Mouse (Mus musculus) forebrain, embryonic 10.5 days (tissue): Measurements from ENCODE around the gene Sowaha. TPM values are rescaled to one million over a fixed set of nuclear protein-coding genes. Genes with fewer than 3 reads are reported as not detected.

Experiments used
- DNase-seq: peaks from one replicate; pipeline ENCODE4 v3.0.0-alpha.2; 2017; ENCODE audit warnings: low spot score; ENCODE audit errors: extremely low spot score
- H3K27ac ChIP-seq: fragments of 300-500 bp; sonication (generic); 2 replicates; pipeline ENCODE4 v1.5.1; 2016; ENCODE audit warnings: mild to moderate bottlenecking
- H3K27me3 ChIP-seq: fragments of 300-500 bp; sonication (generic); 2 replicates; pipeline ENCODE4 v1.6.1; 2016; ENCODE audit warnings: mild to moderate bottlenecking; ENCODE audit not compliant: poor library complexity, severe bottlenecking
- H3K36me3 ChIP-seq: fragments of 300-500 bp; sonication (generic); replicated peaks from 2 replicates; pipeline ENCODE4 v1.6.1; 2016; ENCODE audit warnings: mild to moderate bottlenecking, moderate library complexity
- H3K4me1 ChIP-seq: fragments of 300-500 bp; sonication (generic); 2 replicates; pipeline ENCODE4 v1.6.1; 2016
- H3K4me3 ChIP-seq: fragments of 300-500 bp; sonication (generic); 2 replicates; pipeline ENCODE4 v1.5.1; 2016; ENCODE audit warnings: mild to moderate bottlenecking, moderate library complexity
- H3K9me3 ChIP-seq: fragments of 300-500 bp; sonication (generic); 2 replicates; pipeline ENCODE4 v1.6.1; 2016; ENCODE audit warnings: mild to moderate bottlenecking, moderate library complexity
- WGBS: fragments of 180-500 bp; shearing (Covaris S2); methylation state at CpG from one replicate; pipeline ENCODE4 v1.1.7; 2016; 5-methylcytosine and 5-hydroxymethylcytosine counted together
- polyA plus RNA-seq: library from polyadenylated mRNA; unstranded; fragments of >200 nt; fragmentation: Nextera tagmentation; extraction: Ambion mirVana; gene quantifications from 2 replicates; pipeline ENCODE4 v1.2.1, GENCODE M21; 2016

The Sowaha gene
- polyA plus RNA-seq, 1 experiment from 2014 or later, result 0.46 TPM

DNA sequence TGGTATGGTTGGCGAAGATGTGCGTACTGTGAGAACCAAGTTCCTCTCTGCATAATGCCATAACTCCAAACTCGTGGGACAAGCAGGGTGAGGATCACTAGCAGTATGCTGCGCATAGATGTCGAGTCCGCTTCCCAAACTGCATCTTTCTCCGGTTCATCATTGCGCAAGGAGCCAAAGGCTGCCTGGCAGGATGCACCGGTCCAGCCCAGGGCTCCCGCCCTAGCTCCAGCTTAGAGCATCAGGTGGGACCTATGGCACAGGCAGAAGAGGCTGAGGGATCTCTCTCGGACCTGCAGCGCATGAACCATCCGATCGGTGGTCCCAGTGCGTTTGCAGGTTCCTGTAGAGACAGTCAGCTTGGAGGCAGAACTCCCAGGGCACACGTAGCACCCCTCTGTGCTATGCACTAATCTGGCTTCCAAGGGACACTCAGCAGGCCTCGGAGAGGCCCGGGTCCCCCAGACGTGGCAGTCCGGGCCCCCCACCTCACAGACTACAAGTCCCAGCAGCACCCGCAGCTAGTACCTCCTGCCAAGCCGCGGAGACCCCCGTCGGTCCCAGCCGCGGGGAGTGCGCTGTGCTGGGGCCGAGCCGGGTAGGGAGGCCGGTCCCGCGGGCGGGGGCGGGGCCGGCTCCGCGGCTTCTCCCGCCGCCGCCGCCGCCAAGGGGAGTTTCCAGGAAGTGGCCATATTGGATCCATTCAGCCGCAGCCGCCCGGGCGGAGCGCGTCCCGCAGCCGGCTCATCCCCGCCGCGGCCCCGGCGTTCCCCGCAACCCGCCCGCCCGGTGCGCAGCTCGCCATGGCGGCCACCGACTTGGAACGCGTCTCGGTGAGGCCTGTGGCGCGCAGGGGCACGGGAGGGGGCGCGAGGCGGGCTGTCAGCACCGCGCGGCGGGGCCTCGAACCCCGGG lies 39.4 kb upstream of the Sowaha start, which contains the start of gene Sept8:
Gene Sept8 (plus strand): TSS at position 51 of the 915 bp plus-strand sequence.
- WGBS, result 4% methylated on average over 79 of the region's 79 CpGs
- no peaks in the 10 kb centered on the region for H3K36me3 ChIP-seq
- peak; percentile 67 for DNase-seq
- H3K4me1 ChIP-seq, result peaks cover 60% of the 10 kb centered on the region
- H3K27ac ChIP-seq, result peak within 1 kb of the TSS; percentile 93
- peak within 1 kb of the TSS; percentile 94 for H3K4me3 ChIP-seq
- peaks cover 23% of the 10 kb centered on the region for H3K27me3 ChIP-seq
- H3K9me3 ChIP-seq, result no peaks in the 10 kb centered on the region

- Histone ChIP-seq H3K27me3 (peaks cover 23% of the 10 kb centered on the region), H3K36me3 (no peaks in the 10 kb centered on the region), H3K9me3 (no peaks in the 10 kb centered on the region), H3K4me3 (peak overlapping the region; percentile 94; the same call in 1 of the 2 replicates), H3K27ac (no peak overlapping the region), H3K4me1 (peaks cover 53% of the 10 kb centered on the region)
- WGBS, result 57% methylated on average over 5 of the region's 5 CpGs
- DNase-seq, result no peak
Measured at GRCm38 (mm10) chr11:53518759-53519158, 38.7 kb upstream of the Sowaha start.

GRCm38 (mm10) chr11:53516775-53517627 lies 36.9 kb upstream of the Sowaha start:
- no peak overlapping the region for H3K4me3 ChIP-seq
- no peaks in the 10 kb centered on the region for H3K9me3 ChIP-seq
- peaks cover 26% of the 10 kb centered on the region for H3K27me3 ChIP-seq
- no peaks in the 10 kb centered on the region for H3K36me3 ChIP-seq
- H3K4me1 ChIP-seq, result peaks cover 41% of the 10 kb centered on the region
- 77% methylated on average over 8 of the region's 8 CpGs for WGBS
- no peak overlapping the region for H3K27ac ChIP-seq
- no peak for DNase-seq

GRCm38 (mm10) chr11:53510351-53510750 lies 30.3 kb upstream of the Sowaha start:
- Histone ChIP-seq H3K36me3 (no peaks in the 10 kb centered on the region), H3K27ac (no peak overlapping the region), H3K9me3 (no peaks in the 10 kb centered on the region), H3K4me3 (no peak overlapping the region), H3K27me3 (0 out of 2 replicates have a peak, but pooled peaks cover 6% of the 10 kb centered on the region), H3K4me1 (peaks cover 11% of the 10 kb centered on the region)
- 79% methylated on average over 5 of the region's 5 CpGs for WGBS
- no peak for DNase-seq

DNA sequence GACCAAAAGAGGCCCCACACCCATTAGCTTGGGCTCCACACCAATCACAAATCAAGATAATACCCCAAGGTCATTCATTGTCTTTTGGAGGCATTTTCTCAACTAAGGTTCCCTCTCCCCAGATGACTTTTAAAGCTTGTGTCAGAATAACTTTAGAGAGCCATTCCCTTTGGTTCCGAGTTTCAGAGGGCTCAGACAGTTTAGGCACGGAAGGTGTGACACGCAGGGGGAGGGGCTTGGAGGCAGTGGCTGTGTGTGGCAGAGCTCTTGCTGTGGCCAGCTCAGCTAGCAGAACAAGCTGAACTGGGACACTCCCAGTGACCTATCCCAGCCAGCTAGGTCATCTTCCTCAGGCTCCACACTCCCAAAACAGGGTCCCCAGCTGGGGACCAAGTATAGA lies 28.5 kb upstream of the Sowaha start:
- WGBS, result 60% methylated on average over 3 of the region's 3 CpGs
- Histone ChIP-seq H3K4me3 (no peak overlapping the region), H3K36me3 (no peaks in the 10 kb centered on the region), H3K9me3 (no peaks in the 10 kb centered on the region), H3K4me1 (peaks cover 25% of the 10 kb centered on the region), H3K27ac (no peak overlapping the region), H3K27me3 (0 out of 2 replicates have a peak, but pooled peaks cover 6% of the 10 kb centered on the region)
- no peak for DNase-seq

DNA sequence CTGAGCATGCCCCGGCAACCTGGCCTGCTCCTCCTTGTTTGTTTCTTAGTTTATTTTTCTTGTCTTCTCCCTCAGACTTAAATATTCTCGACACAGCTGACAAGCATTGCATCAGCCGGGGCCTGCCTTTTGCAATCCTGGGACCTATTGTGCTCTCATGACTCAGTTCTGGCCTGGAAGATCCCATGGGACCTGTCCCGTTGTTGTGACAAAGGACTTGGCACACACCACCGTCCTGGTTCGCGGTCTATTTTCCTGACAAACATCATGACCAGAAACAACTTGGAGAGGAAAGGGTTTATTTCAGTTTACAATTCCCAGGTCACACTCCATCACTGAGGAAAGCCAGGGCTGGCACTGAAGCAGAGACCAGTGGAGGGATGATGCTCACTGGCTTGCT lies 28.1 kb upstream of the Sowaha start:
- Histone ChIP-seq H3K27ac (no peak overlapping the region), H3K9me3 (no peaks in the 10 kb centered on the region), H3K4me1 (peaks cover 25% of the 10 kb centered on the region), H3K4me3 (no peak overlapping the region), H3K36me3 (no peaks in the 10 kb centered on the region), H3K27me3 (0 out of 2 replicates have a peak, but pooled peaks cover 6% of the 10 kb centered on the region)
- WGBS, result 88% methylated on average over 7 of the region's 7 CpGs
- DNase-seq, result no peak

DNA sequence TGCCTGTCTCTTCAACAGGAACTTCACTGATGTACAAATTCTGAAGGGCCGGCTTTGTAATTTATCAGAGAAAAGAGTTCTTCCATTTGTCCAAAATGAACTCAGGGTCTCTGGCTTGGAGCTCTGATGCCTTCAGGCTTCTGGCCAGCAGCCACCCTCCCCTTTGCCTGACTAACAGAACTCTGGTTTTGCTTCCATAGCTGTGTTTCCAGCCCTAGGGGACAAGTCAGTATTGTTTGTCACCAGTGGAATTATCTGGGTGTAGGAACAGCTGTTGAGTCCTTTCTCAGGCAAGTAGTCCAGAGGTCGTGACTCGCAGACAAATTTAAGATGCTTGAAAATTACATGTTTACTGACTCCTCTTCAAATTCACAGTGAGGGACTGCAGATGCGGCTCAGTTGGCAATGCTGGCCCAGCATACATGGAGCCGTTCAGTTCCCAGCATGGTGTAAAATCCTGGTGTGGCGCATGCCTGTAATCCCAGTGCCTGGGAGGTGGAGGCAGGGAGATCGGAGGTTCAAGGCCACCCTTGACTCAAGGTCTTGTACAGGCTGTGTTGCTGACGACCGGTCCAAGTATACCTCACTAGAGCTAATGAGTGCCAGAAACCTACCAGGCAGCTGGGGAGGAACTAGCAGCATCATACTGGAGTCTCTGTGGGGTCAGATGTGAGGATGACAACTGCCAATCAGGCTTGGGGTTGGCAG lies 27.2 kb upstream of the Sowaha start:
- 0 out of 2 replicates have a peak, but pooled peaks cover 6% of the 10 kb centered on the region for H3K27me3 ChIP-seq
- H3K9me3 ChIP-seq, result no peaks in the 10 kb centered on the region
- H3K27ac ChIP-seq, result no peak overlapping the region
- no peak for DNase-seq
- H3K4me3 ChIP-seq, result no peak overlapping the region
- WGBS, result 91% methylated on average over 9 of the region's 9 CpGs
- peaks cover 25% of the 10 kb centered on the region for H3K4me1 ChIP-seq
- H3K36me3 ChIP-seq, result no peaks in the 10 kb centered on the region

GRCm38 (mm10) chr11:53505026-53505663 lies 25.1 kb upstream of the Sowaha start:
- Histone ChIP-seq H3K4me1 (peaks cover 33% of the 10 kb centered on the region), H3K36me3 (no peaks in the 10 kb centered on the region), H3K4me3 (no peak overlapping the region), H3K9me3 (no peaks in the 10 kb centered on the region), H3K27ac (no peak overlapping the region), H3K27me3 (peaks cover 17% of the 10 kb centered on the region)
- 71% methylated on average over 5 of the region's 5 CpGs for WGBS
- DNase-seq, result no peak

DNA sequence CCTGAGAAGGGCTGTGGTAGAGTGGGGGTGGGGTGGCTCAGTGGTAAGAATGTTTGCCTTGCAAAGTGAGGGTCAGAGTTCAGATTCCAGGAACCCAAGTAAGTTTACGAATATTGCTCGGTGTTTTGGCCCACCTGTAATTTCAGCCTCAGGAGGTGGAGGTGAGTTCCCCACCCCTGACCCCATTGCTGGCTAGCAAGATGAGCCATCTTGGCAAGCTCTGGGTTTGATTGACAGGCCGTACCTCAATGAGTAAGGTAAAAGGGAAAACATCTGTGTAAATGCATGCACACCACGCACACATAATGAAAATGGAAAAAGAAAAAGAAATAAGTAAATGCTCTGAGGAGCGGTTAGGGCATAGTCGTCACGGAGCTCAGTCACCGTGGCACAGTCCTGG lies 24.3 kb upstream of the Sowaha start:
- Histone ChIP-seq H3K36me3 (no peaks in the 10 kb centered on the region), H3K4me1 (peaks cover 37% of the 10 kb centered on the region), H3K27ac (no peak overlapping the region), H3K9me3 (no peaks in the 10 kb centered on the region), H3K4me3 (no peak overlapping the region), H3K27me3 (peaks cover 25% of the 10 kb centered on the region)
- no peak for DNase-seq
- WGBS, result 92% methylated on average over 8 of the region's 8 CpGs

DNA sequence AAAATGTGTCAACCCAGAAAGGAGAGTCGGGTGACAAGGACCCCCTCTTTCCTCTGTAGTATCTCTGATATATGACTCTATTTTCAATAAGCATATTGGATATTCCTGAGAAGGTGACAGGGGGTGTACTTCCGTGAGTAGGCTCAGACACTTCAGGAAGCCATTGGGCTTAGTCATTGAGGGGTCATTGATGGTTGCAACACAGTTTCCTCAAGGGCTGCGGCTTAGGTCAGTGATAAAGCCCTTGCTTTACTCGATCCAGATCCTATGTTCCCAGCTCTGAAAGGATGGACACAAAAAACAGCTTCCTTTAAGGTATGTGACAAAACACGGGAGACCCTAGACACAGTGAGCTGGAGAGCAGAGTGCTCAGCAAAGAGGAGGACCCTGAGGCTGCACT lies 23.7 kb upstream of the Sowaha start:
- Histone ChIP-seq H3K9me3 (no peaks in the 10 kb centered on the region), H3K4me3 (no peak overlapping the region), H3K36me3 (no peaks in the 10 kb centered on the region), H3K27ac (no peak overlapping the region), H3K27me3 (peaks cover 31% of the 10 kb centered on the region), H3K4me1 (peaks cover 37% of the 10 kb centered on the region)
- DNase-seq, result no peak
- WGBS, result 89% methylated on average over 5 of the region's 5 CpGs

DNA sequence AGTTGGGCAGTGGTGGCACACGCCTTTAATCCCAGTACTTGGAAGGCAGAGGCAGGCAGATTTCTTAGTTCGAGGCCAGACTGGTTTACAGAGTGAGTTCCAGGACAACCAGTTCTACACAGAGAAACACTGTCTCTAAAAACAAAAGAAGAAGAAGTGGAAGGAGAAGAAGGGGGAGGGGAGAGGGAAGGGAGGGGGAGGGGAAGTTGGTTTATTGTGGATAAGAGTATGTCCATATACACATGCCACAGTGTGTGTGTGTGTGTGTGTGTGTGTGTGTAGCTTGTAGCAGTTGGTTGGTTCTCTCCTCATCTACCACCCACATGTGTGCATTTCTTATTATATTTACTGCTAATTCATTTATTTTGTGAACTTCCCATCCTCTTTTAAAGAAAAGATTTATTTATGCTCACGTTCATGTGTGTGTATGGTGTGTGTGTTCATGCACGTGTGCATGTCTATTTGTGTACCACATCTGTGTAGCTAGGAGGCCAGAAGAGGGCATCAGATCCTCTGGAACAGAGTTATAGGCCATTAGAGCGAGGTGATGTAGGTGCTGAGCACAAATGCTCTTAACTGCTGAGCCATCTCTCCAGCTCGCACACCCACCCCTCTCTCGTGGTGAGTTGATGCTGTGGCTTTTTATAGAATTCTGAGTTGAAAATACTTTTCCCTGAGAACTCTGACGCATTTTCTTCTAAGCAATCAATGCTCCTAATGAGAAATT lies 22.1 kb upstream of the Sowaha start:
- Histone ChIP-seq H3K27me3 (peaks cover 47% of the 10 kb centered on the region), H3K4me1 (peaks cover 33% of the 10 kb centered on the region), H3K36me3 (no peaks in the 10 kb centered on the region), H3K27ac (no peak overlapping the region), H3K4me3 (no peak overlapping the region), H3K9me3 (no peaks in the 10 kb centered on the region)
- WGBS, result 86% methylated on average over 8 of the region's 8 CpGs
- DNase-seq, result no peak
